9 mouse cellular contexts compared by ENCODE assay signal in the genomic region with DNA sequence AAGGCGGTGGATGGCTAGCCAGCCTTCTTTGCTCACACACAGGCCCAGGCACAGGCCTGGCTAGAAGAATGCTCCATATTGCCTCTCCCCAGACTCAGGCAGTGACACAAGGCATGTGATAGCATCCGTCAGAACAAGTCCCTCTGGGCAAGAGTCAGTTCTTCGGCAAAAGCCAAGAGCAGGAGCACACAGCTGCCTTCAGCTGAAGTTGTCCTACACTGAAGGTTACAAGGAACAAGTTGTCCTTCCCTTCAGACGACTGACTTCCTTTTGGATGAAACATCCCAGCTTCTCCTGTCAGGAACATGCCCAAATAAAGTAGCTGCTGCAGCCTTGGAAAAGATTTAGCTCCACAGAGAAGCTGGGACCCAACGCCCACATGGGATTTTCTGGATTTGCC.
DNase-seq lines count a peak whose midpoint lies in the region; ATAC-seq and TF ChIP-seq lines count a peak whose summit lies in the region.
"Had no signal": no experiment of that assay in that cellular context is flagged by ENCODE, and none has a peak within 500 bp of the region (broad histone marks: within the 10 kb centered on the region; RNA-seq: fewer than 3 reads in every experiment).

No protein-coding gene starts in this region.

- H3K27me3 ChIP-seq in heart, adult 2 months (ENCODE audit: control insufficient read depth, insufficient read depth, low read length) = no peaks in the 10 kb centered on the region
- no peaks in the 10 kb centered on the region for H3K27me3 ChIP-seq in kidney, embryonic 15.5 days

- no peak overlapping the region for H3K9ac ChIP-seq in heart, adult 2 months (ENCODE audit: low read depth, low read length)
- no peak overlapping the region for H3K9ac ChIP-seq in kidney, embryonic 15.5 days

- WGBS in heart, adult 2 months = 50% methylated on average over 5 of the region's 5 CpGs
- 70% methylated on average over 5 of the region's 5 CpGs for WGBS in kidney, embryonic 15.5 days

- TF ChIP-seq EP300 in heart, adult 2 months (IDR thresholded peaks at IDR 0.05; ENCODE audit: insufficient read depth, low read depth, low read length) = peak; percentile 86

- TF ChIP-seq CTCF in gastrocnemius, adult 2 months (IDR thresholded peaks at IDR 0.05) = no peak
- no peak for TF ChIP-seq CTCF in heart, adult 2 months (IDR thresholded peaks at IDR 0.05)

- peak overlapping the region; percentile 86 for H3K27ac ChIP-seq in gastrocnemius, adult 2 months
- peak overlapping the region; percentile 81 for H3K27ac ChIP-seq in heart, adult 2 months
- H3K27ac ChIP-seq in kidney, embryonic 15.5 days = peak overlapping the region; percentile 77

- peak; percentile 51 for TF ChIP-seq POLR2A in heart, adult 2 months (IDR thresholded peaks at IDR 0.05; ENCODE audit: insufficient read depth, low read depth, low read length)

- H3K9me3 ChIP-seq in kidney, embryonic 15.5 days (replicated peaks) = no peaks in the 10 kb centered on the region
- H3K9me3 ChIP-seq: forebrain, embryonic 10.5 days had no signal

- peak; percentile 47 for DNase-seq in gastrocnemius, adult 2 months
- DNase-seq in gastrocnemius, postnatal 10 days = no peak
- peak; percentile 55 to 66 for DNase-seq in heart, adult 2 months
- peak; percentile 28 to 66 for DNase-seq in lung, postnatal 4 days
- no peak for DNase-seq in right cerebral cortex, postnatal 25 days
- DNase-seq in urinary bladder, postnatal 25 days (ENCODE audit: low spot score) = no peak

- peak; percentile 23; the same call in 1 of the 2 replicates for ATAC-seq in kidney, embryonic 15.5 days (replicated peaks; ENCODE audit: low FRiP score)
- ATAC-seq in erythroblast, adult 5-6 weeks (replicated peaks; ENCODE audit: low FRiP score, poor library complexity, severe bottlenecking) = no peak

- intact Hi-C loops in gastrocnemius, adult 2 months (cut with DNase I) = no loop called here
- intact Hi-C loops in heart, adult 2 months (cut with DNase I) = no loop called here

- H3K4me2 ChIP-seq in kidney, embryonic 15.5 days = peak overlapping the region; percentile 52

- H3K4me3 ChIP-seq in gastrocnemius, adult 2 months = peak overlapping the region; percentile 71
- no peak overlapping the region for H3K4me3 ChIP-seq in heart, adult 2 months
- no peak overlapping the region for H3K4me3 ChIP-seq in kidney, embryonic 15.5 days (replicated peaks)

- no peaks in the 10 kb centered on the region for H3K36me3 ChIP-seq in heart, adult 2 months (ENCODE audit: control insufficient read depth, insufficient read depth, low read length)
- H3K36me3 ChIP-seq in kidney, embryonic 15.5 days = no peaks in the 10 kb centered on the region
- H3K36me3 ChIP-seq: forebrain, embryonic 10.5 days had no signal

- peaks cover 16% of the 10 kb centered on the region for H3K4me1 ChIP-seq in heart, adult 2 months (ENCODE audit: control insufficient read depth, insufficient read depth, low read length)
- H3K4me1 ChIP-seq in kidney, embryonic 15.5 days = peaks cover 39% of the 10 kb centered on the region

- no peaks in the 10 kb centered on the region for H3K79me2 ChIP-seq in heart, adult 2 months (replicated peaks; ENCODE audit: control insufficient read depth, insufficient read depth, low read length)

Comparison
In these comparisons a context has a peak if more than half of its experiments do, and no peak if none do; other contexts are left out.
1. DNase-seq: peak in gastrocnemius, adult 2 months (single experiment), heart, adult 2 months (2 of 2) and lung, postnatal 4 days (2 of 2); none in gastrocnemius, postnatal 10 days (single experiment), right cerebral cortex, postnatal 25 days (single experiment) and urinary bladder, postnatal 25 days (single experiment).
2. Peak in every context shown above with its lines, with median percentiles within 50 percentile points of each other: H3K27ac ChIP-seq.